Mouse (Mus musculus) CH12.LX (cell line): ENCODE measurements around the gene Padi6.

Source experiments
- CTCF ChIP-seq, 2 experiments: IDR thresholded peaks in 1 of 2; conservative IDR thresholded peaks in 1 of 2; 2 replicates each; pipeline ENCODE4 v1.5.1; 2011 to 2012; ENCODE audit warnings: low read depth in 2 of 2, low read length in 2 of 2, improper control_type of control experiment in 1 of 2, inconsistent platforms in 1 of 2, mild to moderate bottlenecking in 1 of 2, moderate library complexity in 1 of 2
- ELF1 ChIP-seq: IDR thresholded peaks from 2 replicates; pipeline ENCODE4 v1.6.1; 2014; ENCODE audit warnings: low read depth, mild to moderate bottlenecking, inconsistent platforms, low read length, improper control_type of control experiment
- ETS1 ChIP-seq: conservative IDR thresholded peaks from 2 replicates; pipeline ENCODE4 v1.6.1; 2012; ENCODE audit warnings: low read depth, mild to moderate bottlenecking, inconsistent platforms, low read length, improper control_type of control experiment, moderate library complexity
- JUN ChIP-seq: IDR thresholded peaks from 2 replicates; pipeline ENCODE4 v1.6.1; 2011; ENCODE audit warnings: low read depth, mild to moderate bottlenecking, low read length, improper control_type of control experiment, moderate library complexity; ENCODE audit not compliant: insufficient read depth
- POLR2A ChIP-seq: IDR thresholded peaks from 2 replicates; pipeline ENCODE4 v1.6.1; 2011; ENCODE audit warnings: low read depth, mild to moderate bottlenecking, improper control_type of control experiment, low read length
- ZKSCAN1 ChIP-seq: IDR thresholded peaks from 2 replicates; pipeline ENCODE4 v1.6.1; 2012; ENCODE audit warnings: low read depth, inconsistent platforms, low read length, improper control_type of control experiment, borderline replicate concordance

DNA sequence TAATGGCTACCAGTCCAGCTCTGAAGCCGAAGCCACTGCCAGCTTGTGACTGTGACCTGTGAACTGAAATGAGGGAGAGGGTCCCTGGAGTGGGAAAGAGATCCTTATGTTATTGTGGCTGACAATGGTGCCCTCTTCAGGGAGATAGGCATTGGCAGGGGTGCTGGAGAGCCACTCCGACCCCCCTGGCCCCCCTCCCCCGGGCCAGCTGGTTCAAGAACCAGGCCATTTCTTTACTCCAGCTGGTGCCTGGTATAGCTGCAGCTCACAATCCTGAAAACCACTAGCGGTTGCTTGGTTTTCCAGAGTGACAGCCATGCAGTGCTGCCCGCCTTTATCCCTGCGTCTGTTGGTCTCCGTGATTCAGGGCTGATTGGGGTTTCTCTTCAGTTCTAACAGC is 33.3 kb downstream of the Padi6 start:
- no peak for TF ChIP-seq JUN
- TF ChIP-seq ZKSCAN1: no peak
- TF ChIP-seq ELF1: no peak
- no peak for TF ChIP-seq CTCF (conservative IDR thresholded peaks at IDR 0.05 in 1 of 2, IDR thresholded peaks at IDR 0.05 in 1 of 2; ENCODE audit: low read depth in 2 of 2, low read length in 2 of 2)
- TF ChIP-seq POLR2A: no peak
- TF ChIP-seq ETS1: no peak
